Mouse (Mus musculus): ENCODE data around the gene Yy1. TPM values are rescaled to one million over a fixed set of nuclear protein-coding genes. Genes with fewer than 3 reads are reported as not detected.

Gene Yy1
- polyA plus RNA-seq, 1 experiment from 2014 or later: 24.2 TPM

DNA sequence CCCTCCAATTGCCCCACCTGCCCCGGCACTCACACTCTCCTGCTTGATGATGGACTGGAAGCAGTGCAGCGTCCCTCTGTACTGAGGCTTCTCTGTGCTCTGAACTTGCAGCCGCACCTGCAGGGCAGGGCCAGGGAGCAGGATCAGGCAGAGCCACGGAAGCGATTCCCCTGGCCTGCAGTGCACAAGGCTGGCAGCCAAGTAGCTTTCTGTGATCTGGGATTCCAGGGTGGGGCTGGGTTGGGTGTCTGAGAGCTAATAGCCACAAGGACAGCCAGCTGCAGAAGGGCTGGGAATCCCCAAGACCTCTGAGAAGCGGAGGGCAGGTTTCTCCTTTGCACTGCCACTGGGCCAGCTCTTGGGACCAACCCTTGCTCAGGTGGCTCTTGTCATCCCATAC is 34.9 kb downstream of the Yy1 start:
- Histone ChIP-seq H3K4me3 (ENCODE audit: low read length) (no peak overlapping the region), H3K27ac (ENCODE audit: low read depth, low read length) (no peak overlapping the region), H3K9ac (ENCODE audit: low read depth, low read length) (no peak overlapping the region), H3K27me3 (ENCODE audit: control insufficient read depth, insufficient read depth, low read length) (no peaks in the 10 kb centered on the region), H3K36me3 (ENCODE audit: control insufficient read depth, insufficient read depth, low read length) (peaks cover 12% of the 10 kb centered on the region; the same call in 1 of the 2 replicates), H3K4me2 (replicated peaks; ENCODE audit: low read depth, low read length) (no peak overlapping the region), H3K4me1 (ENCODE audit: control insufficient read depth, insufficient read depth, low read length) (peaks cover 6% of the 10 kb centered on the region; the same call in 1 of the 2 replicates), H3K9me3 (ENCODE audit: control insufficient read depth, low read length) (no peaks in the 10 kb centered on the region; the same call in 1 of the 2 replicates)
- WGBS: 95% methylated on average over 6 of the region's 6 CpGs
- no peak for ATAC-seq (ENCODE audit: low FRiP score, low TSS enrichment)

DNA sequence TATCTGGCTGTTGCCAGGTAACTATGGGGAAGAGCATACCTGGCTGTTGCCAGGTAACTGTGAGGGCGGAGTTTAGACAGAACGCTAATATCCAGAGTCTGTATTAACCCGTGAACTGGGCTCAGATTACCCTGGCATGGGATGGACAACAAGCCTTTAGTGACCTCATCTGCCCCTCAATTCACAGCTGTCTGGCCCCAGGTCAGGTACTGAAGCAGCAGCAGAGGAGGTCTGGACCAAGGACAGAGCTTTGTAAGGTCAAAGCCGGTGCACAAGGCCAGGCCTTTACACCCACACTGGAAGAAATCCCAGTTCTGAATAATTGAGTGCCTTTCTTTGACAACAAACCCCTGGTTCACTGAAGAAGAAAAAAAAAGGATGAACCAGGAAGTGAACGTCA is 36.9 kb downstream of the Yy1 start:
- ATAC-seq (ENCODE audit: low FRiP score, low TSS enrichment): no peak
- Histone ChIP-seq H3K4me3 (ENCODE audit: low read length) (no peak overlapping the region), H3K36me3 (ENCODE audit: control insufficient read depth, insufficient read depth, low read length) (peaks cover 12% of the 10 kb centered on the region; the same call in 1 of the 2 replicates), H3K9me3 (ENCODE audit: control insufficient read depth, low read length) (no peaks in the 10 kb centered on the region; the same call in 1 of the 2 replicates), H3K4me2 (replicated peaks; ENCODE audit: low read depth, low read length) (no peak overlapping the region), H3K9ac (ENCODE audit: low read depth, low read length) (no peak overlapping the region), H3K27me3 (ENCODE audit: control insufficient read depth, insufficient read depth, low read length) (no peaks in the 10 kb centered on the region), H3K27ac (ENCODE audit: low read depth, low read length) (no peak overlapping the region), H3K4me1 (ENCODE audit: control insufficient read depth, insufficient read depth, low read length) (peaks cover 7% of the 10 kb centered on the region)
- WGBS: 61% methylated on average over 5 of the region's 5 CpGs

GRCm38 (mm10) chr12:108830358-108830757 is 37.6 kb downstream of the Yy1 start:
- Histone ChIP-seq H3K36me3 (ENCODE audit: control insufficient read depth, insufficient read depth, low read length) (peaks cover 12% of the 10 kb centered on the region; the same call in 1 of the 2 replicates), H3K9me3 (ENCODE audit: control insufficient read depth, low read length) (no peaks in the 10 kb centered on the region; the same call in 1 of the 2 replicates), H3K4me2 (replicated peaks; ENCODE audit: low read depth, low read length) (no peak overlapping the region), H3K27ac (ENCODE audit: low read depth, low read length) (no peak overlapping the region), H3K27me3 (ENCODE audit: control insufficient read depth, insufficient read depth, low read length) (no peaks in the 10 kb centered on the region), H3K9ac (ENCODE audit: low read depth, low read length) (no peak overlapping the region), H3K4me3 (ENCODE audit: low read length) (no peak overlapping the region), H3K4me1 (ENCODE audit: control insufficient read depth, insufficient read depth, low read length) (peaks cover 14% of the 10 kb centered on the region)
- no peak for ATAC-seq (ENCODE audit: low FRiP score, low TSS enrichment)
- 82% methylated on average over 6 of the region's 6 CpGs for WGBS

DNA sequence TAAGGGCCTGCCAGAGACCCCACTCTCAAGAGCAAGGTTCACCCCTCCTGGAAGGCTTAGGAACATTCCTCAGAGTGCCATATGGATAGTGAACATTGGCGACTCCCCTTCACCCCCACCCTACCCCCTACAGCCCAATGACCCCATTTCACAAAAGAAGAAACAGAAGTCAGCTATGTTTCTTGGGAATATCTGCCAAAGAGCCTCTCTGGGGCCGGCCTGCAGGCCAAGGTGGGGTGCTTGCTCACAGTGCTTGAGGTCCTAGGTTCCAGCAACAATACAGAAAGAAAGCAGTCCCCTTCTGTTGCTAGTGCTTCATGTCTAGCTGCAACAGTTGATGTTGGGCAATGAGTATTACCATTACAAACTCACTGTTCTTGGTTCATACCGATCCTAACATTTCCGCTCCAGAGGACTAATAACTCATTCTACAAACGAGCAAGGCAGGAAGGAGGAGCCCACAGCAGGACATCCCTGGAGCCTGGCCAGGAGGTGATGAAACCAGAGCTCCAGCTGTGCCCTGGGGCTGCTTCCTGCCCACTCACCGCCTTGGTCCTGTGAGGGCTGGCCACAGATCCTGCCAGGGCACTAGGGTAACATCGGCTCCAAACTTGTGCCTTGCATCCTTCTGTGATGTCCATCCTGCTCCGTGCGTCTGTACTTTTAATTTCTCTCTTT is 39.3 kb downstream of the Yy1 start:
- peaks cover 3% of the 10 kb centered on the region; the same call in 1 of the 2 replicates for H3K36me3 ChIP-seq (ENCODE audit: control insufficient read depth, insufficient read depth, low read length)
- no peak overlapping the region for H3K4me3 ChIP-seq (ENCODE audit: low read length)
- WGBS: 44% methylated on average over 9 of the region's 9 CpGs
- H3K4me2 ChIP-seq (replicated peaks; ENCODE audit: low read depth, low read length): no peak overlapping the region
- H3K9me3 ChIP-seq (ENCODE audit: control insufficient read depth, low read length): no peaks in the 10 kb centered on the region; the same call in 1 of the 2 replicates
- peaks cover 20% of the 10 kb centered on the region for H3K4me1 ChIP-seq (ENCODE audit: control insufficient read depth, insufficient read depth, low read length)
- ATAC-seq (ENCODE audit: low FRiP score, low TSS enrichment): no peak
- no peak overlapping the region for H3K27ac ChIP-seq (ENCODE audit: low read depth, low read length)
- H3K9ac ChIP-seq (ENCODE audit: low read depth, low read length): no peak overlapping the region
- no peaks in the 10 kb centered on the region for H3K27me3 ChIP-seq (ENCODE audit: control insufficient read depth, insufficient read depth, low read length)

- Histone ChIP-seq H3K4me3 (ENCODE audit: low read length) (no peak overlapping the region), H3K4me1 (ENCODE audit: control insufficient read depth, insufficient read depth, low read length) (peaks cover 28% of the 10 kb centered on the region), H3K36me3 (ENCODE audit: control insufficient read depth, insufficient read depth, low read length) (no peaks in the 10 kb centered on the region), H3K27ac (ENCODE audit: low read depth, low read length) (no peak overlapping the region), H3K9me3 (ENCODE audit: control insufficient read depth, low read length) (no peaks in the 10 kb centered on the region; the same call in 1 of the 2 replicates), H3K9ac (ENCODE audit: low read depth, low read length) (no peak overlapping the region), H3K4me2 (replicated peaks; ENCODE audit: low read depth, low read length) (no peak overlapping the region), H3K27me3 (ENCODE audit: control insufficient read depth, insufficient read depth, low read length) (no peaks in the 10 kb centered on the region)
- ATAC-seq (ENCODE audit: low FRiP score, low TSS enrichment): no peak
- 82% methylated on average over 8 of the region's 8 CpGs for WGBS
These were observed 40.1 kb downstream of the Yy1 start for GRCm38 (mm10) chr12:108832851-108833250.

DNA sequence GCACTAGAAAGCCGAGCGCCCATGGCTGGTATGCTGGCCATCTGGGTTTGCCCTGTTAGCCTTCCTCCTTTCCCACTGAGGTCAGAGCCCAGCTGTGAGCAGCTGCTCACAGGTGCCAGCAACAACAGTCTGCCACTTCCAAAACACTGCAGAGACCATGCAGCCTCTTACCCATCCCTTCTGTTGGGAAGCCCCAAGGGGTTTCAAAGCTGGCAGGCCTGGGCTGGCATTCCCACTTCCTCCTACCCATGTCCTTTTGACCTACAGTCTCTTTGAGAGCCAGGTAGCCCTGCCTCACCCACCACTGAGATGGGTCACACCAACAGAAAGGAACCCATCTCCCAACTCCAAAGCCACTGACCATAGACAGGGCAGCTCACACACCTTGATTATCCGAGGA is 40.6 kb downstream of the Yy1 start:
- H3K9ac ChIP-seq (ENCODE audit: low read depth, low read length): no peak overlapping the region
- H3K4me2 ChIP-seq (replicated peaks; ENCODE audit: low read depth, low read length): no peak overlapping the region
- H3K27ac ChIP-seq (ENCODE audit: low read depth, low read length): no peak overlapping the region
- no peak overlapping the region for H3K4me3 ChIP-seq (ENCODE audit: low read length)
- peaks cover 33% of the 10 kb centered on the region for H3K4me1 ChIP-seq (ENCODE audit: control insufficient read depth, insufficient read depth, low read length)
- no peaks in the 10 kb centered on the region for H3K36me3 ChIP-seq (ENCODE audit: control insufficient read depth, insufficient read depth, low read length)
- no peak for ATAC-seq (ENCODE audit: low FRiP score, low TSS enrichment)
- H3K27me3 ChIP-seq (ENCODE audit: control insufficient read depth, insufficient read depth, low read length): no peaks in the 10 kb centered on the region
- WGBS: 82% methylated on average over 3 of the region's 3 CpGs
- no peaks in the 10 kb centered on the region for H3K9me3 ChIP-seq (ENCODE audit: control insufficient read depth, low read length)

DNA sequence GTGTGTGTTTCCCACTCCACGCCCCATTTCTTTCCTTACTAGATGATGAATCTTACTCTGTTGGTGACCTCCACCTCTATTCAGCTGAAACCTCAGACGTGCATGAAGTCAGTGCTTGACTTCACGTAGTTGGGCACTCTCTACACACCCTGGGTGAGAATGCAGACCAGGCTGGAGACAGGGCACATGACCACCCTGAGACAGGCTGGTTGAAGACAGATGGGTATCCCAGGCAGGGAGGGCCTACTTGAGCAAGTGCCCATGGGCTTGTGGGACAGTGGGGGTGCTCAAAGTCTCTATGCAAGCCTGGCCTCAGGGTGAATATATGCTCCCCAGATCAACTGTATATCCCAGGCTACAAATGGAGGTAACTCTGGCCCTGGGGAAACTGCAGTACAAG is 41.6 kb downstream of the Yy1 start:
- no peak overlapping the region for H3K9ac ChIP-seq (ENCODE audit: low read depth, low read length)
- 50% methylated on average over 3 of the region's 3 CpGs for WGBS
- no peaks in the 10 kb centered on the region for H3K36me3 ChIP-seq (ENCODE audit: control insufficient read depth, insufficient read depth, low read length)
- no peaks in the 10 kb centered on the region for H3K27me3 ChIP-seq (ENCODE audit: control insufficient read depth, insufficient read depth, low read length)
- no peaks in the 10 kb centered on the region for H3K9me3 ChIP-seq (ENCODE audit: control insufficient read depth, low read length)
- no peak overlapping the region for H3K4me3 ChIP-seq (ENCODE audit: low read length)
- peaks cover 33% of the 10 kb centered on the region for H3K4me1 ChIP-seq (ENCODE audit: control insufficient read depth, insufficient read depth, low read length)
- no peak overlapping the region for H3K4me2 ChIP-seq (replicated peaks; ENCODE audit: low read depth, low read length)
- no peak for ATAC-seq (ENCODE audit: low FRiP score, low TSS enrichment)
- no peak overlapping the region for H3K27ac ChIP-seq (ENCODE audit: low read depth, low read length)

GRCm38 (mm10) chr12:108834786-108835185 is 42.0 kb downstream of the Yy1 start:
- WGBS: 39% methylated on average over 5 of the region's 5 CpGs
- no peak for ATAC-seq (ENCODE audit: low FRiP score, low TSS enrichment)
- Histone ChIP-seq H3K4me3 (ENCODE audit: low read length) (peak overlapping the region; percentile 69), H3K9ac (ENCODE audit: low read depth, low read length) (no peak overlapping the region), H3K27ac (ENCODE audit: low read depth, low read length) (no peak overlapping the region), H3K36me3 (ENCODE audit: control insufficient read depth, insufficient read depth, low read length) (no peaks in the 10 kb centered on the region), H3K27me3 (ENCODE audit: control insufficient read depth, insufficient read depth, low read length) (no peaks in the 10 kb centered on the region), H3K9me3 (ENCODE audit: control insufficient read depth, low read length) (no peaks in the 10 kb centered on the region), H3K4me1 (ENCODE audit: control insufficient read depth, insufficient read depth, low read length) (peaks cover 33% of the 10 kb centered on the region), H3K4me2 (replicated peaks; ENCODE audit: low read depth, low read length) (peak overlapping the region; percentile 98)

DNA sequence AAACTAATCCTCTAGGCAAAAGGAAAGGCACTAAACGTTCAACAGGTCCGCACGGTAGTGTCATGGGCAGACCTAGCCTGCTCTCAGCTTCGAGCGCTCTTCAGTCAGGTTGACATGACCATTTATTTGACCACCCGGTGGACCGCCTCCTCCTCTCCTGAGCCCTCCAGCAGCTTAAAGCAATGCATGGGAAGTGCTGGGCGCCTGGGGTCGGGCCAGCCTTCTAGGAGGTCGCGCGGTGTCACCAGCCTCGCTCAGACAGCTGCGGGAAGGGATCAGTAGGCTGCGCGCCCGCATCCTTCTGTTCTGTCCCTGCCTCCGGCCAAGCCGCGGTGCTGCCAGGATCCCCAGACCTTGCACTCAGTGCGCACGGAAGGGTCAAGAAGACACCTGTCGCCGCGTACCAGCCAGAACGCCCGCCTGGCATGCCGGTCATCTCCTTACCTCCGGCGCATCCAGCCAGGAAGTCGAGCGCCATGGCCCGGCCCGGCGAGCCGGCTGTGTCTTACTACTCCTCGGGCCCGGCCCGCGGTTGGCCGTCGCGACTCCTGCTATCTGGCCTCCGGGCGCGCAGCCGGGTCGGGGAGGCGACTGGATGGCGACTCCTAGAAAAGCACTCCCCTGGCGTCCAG is 42.6 kb downstream of the Yy1 start:
- peak overlapping the region; percentile 98 for H3K4me2 ChIP-seq (replicated peaks; ENCODE audit: low read depth, low read length)
- peak overlapping the region; percentile 77 for H3K9ac ChIP-seq (ENCODE audit: low read depth, low read length)
- no peaks in the 10 kb centered on the region for H3K27me3 ChIP-seq (ENCODE audit: control insufficient read depth, insufficient read depth, low read length)
- ATAC-seq (ENCODE audit: low FRiP score, low TSS enrichment): peak; percentile 5; the same call in 1 of the 2 replicates
- no peak overlapping the region for H3K27ac ChIP-seq (ENCODE audit: low read depth, low read length)
- no peaks in the 10 kb centered on the region for H3K9me3 ChIP-seq (ENCODE audit: control insufficient read depth, low read length)
- H3K4me3 ChIP-seq (ENCODE audit: low read length): peak overlapping the region; percentile 69
- peaks cover 33% of the 10 kb centered on the region for H3K4me1 ChIP-seq (ENCODE audit: control insufficient read depth, insufficient read depth, low read length)
- H3K36me3 ChIP-seq (ENCODE audit: control insufficient read depth, insufficient read depth, low read length): no peaks in the 10 kb centered on the region
- 2% methylated on average over 51 of the region's 51 CpGs for WGBS
